Mouse (Mus musculus) cerebellum, adult 11-12 months (tissue): ENCODE measurements at regions not wholly inside any gene's neighbourhood (a gene's known extent, or its start where the extent isn't known, plus 50 kb on each side); places are given as distances from the start of the nearest gene placed in this dataset.
A peak's percentile ranks its signal among the peaks of the same experiment; 100 is the strongest.

ENCODE experiments used
- DNase-seq: peaks from one replicate; pipeline ENCODE4 v3.0.0; 2022

GRCm38 (mm10) chr16:78013049-78013819, 288.1 kb upstream of the Cxadr start:
- no peak for DNase-seq

- DNase-seq, result no peak
These were observed 297.3 kb upstream of the Cxadr start for GRCm38 (mm10) chr16:78004016-78004415.

- no peak for DNase-seq
These were observed 308.3 kb upstream of the Cxadr start for GRCm38 (mm10) chr16:77992986-77993385.

GRCm38 (mm10) chr16:77989791-77990325, 311.4 kb upstream of the Cxadr start:
- no peak for DNase-seq

- no peak for DNase-seq
These were observed 312.1 kb upstream of the Cxadr start for GRCm38 (mm10) chr16:77989139-77989538.

GRCm38 (mm10) chr16:77986884-77987529, 314.3 kb upstream of the Cxadr start:
- DNase-seq, result no peak

GRCm38 (mm10) chr16:77948785-77949184, 346.9 kb upstream of the Gm11146 start:
- no peak for DNase-seq

GRCm38 (mm10) chr16:77945442-77945841, 343.5 kb upstream of the Gm11146 start:
- DNase-seq, result no peak

GRCm38 (mm10) chr16:77931025-77931723, 329.3 kb upstream of the Gm11146 start:
- DNase-seq, result no peak

GRCm38 (mm10) chr16:77914160-77915070, 312.5 kb upstream of the Gm11146 start:
- no peak for DNase-seq

- DNase-seq, result no peak
These were observed 292.4 kb upstream of the Gm11146 start for GRCm38 (mm10) chr16:77894247-77894646.

- DNase-seq, result no peak
These were observed 291.8 kb upstream of the Gm11146 start for GRCm38 (mm10) chr16:77893690-77894089.

GRCm38 (mm10) chr16:77892731-77893130, 290.8 kb upstream of the Gm11146 start:
- no peak for DNase-seq

- peak; percentile 28 for DNase-seq
These were observed 287.5 kb upstream of the Gm11146 start for GRCm38 (mm10) chr16:77889348-77889747.

GRCm38 (mm10) chr16:77885060-77885679, 283.3 kb upstream of the Gm11146 start:
- no peak for DNase-seq

- DNase-seq, result no peak
These were observed 282.6 kb upstream of the Gm11146 start for GRCm38 (mm10) chr16:77884495-77884894.

GRCm38 (mm10) chr16:77877006-77877405, 275.1 kb upstream of the Gm11146 start:
- DNase-seq, result no peak

- no peak for DNase-seq
These were observed 261.4 kb upstream of the Gm11146 start for GRCm38 (mm10) chr16:77863246-77863645.

- DNase-seq, result no peak
These were observed 250.3 kb upstream of the Gm11146 start for GRCm38 (mm10) chr16:77852066-77852781.

- no peak for DNase-seq
These were observed 249.5 kb upstream of the Gm11146 start for GRCm38 (mm10) chr16:77851206-77852065.
